Mouse (Mus musculus): ENCODE results near the gene Trpm5. TPM values are rescaled to one million over a fixed set of nuclear protein-coding genes. Genes with fewer than 3 reads are reported as not detected.

The Trpm5 gene
- total and polyA plus RNA-seq, 3 experiments, result 1.7 to 1.9 TPM; not detected in 1

DNA sequence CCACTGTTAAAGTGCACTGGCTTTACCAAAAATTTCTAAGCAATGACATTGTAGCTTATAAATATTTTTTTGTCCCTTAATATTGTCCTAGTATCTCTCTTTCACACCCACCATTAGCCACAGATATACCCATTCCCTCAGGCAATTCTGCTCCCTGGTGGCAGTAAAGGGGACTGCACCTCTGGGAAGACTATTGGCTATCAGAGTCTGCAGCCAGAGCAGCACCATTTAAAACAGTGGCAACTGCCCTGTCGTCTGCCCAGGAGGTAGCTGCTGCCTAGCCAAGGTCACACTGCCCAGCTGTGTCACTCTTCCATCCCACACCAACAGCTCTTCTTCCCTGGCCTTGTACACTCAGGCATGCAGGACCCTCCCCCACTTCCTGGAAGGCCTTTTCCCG, 8.1 kb downstream of the Trpm5 start (continued):
- TF ChIP-seq MEF2A (IDR thresholded peaks at IDR 0.05; ENCODE audit: extremely low read depth, insufficient replicate concordance, low read depth, low read length, poor library complexity, severe bottlenecking) (no peak), MAX (IDR thresholded peaks at IDR 0.05; ENCODE audit: low read length) (no peak), MXI1 (IDR thresholded peaks at IDR 0.05; ENCODE audit: low read depth, low read length) (no peak), TAL1 (IDR thresholded peaks at IDR 0.05; ENCODE audit: low read length) (no peak), POLR2AphosphoS5 (IDR thresholded peaks at IDR 0.05; ENCODE audit: borderline replicate concordance, low read depth, low read length) (no peak), CHD1 (IDR thresholded peaks at IDR 0.05; ENCODE audit: low read depth, low read length) (no peak), BHLHE40 (IDR thresholded peaks at IDR 0.05; ENCODE audit: borderline replicate concordance, low read depth, low read length) (no peak), POLR2A (IDR thresholded peaks at IDR 0.05; ENCODE audit: control insufficient read depth in 1 of 2, insufficient read depth in 1 of 2, low read depth in 1 of 2, low read length in 2 of 2, poor library complexity in 1 of 2) (no peak)

- no peaks in the 10 kb centered on the region for H3K9me3 ChIP-seq (replicated peaks; ENCODE audit: insufficient read depth, low read length)
- H3K4me1 ChIP-seq (ENCODE audit: control insufficient read depth in 1 of 2, insufficient read depth in 2 of 2, low read length in 2 of 2), result peaks cover 6 to 32% of the 10 kb centered on the region in 2 experiments; a peak in 3 of 4 replicates
- no peak overlapping the region for H3K9ac ChIP-seq (ENCODE audit: control insufficient read depth, low read depth, low read length, poor library complexity, severe bottlenecking)
- H3K27me3 ChIP-seq (ENCODE audit: control insufficient read depth in 1 of 2, insufficient read depth in 2 of 2, low read length in 2 of 2), result no peaks in the 10 kb centered on the region
- H3K79me2 ChIP-seq (ENCODE audit: control insufficient read depth, insufficient read depth, low read length, poor library complexity), result no peaks in the 10 kb centered on the region
- peaks cover 0 to 18% of the 10 kb centered on the region in 2 experiments; a peak in 2 of 4 replicates for H3K36me3 ChIP-seq (ENCODE audit: control insufficient read depth in 1 of 2, insufficient read depth in 2 of 2, low read length in 2 of 2)
- peak; percentile 39 for DNase-seq (ENCODE audit: low read depth, low spot score)
- no peak overlapping the region for H3K4me3 ChIP-seq (ENCODE audit: control insufficient read depth in 1 of 2, insufficient read depth in 1 of 2, low read depth in 2 of 2, low read length in 2 of 2)
- no peak overlapping the region for H3K27ac ChIP-seq (ENCODE audit: control insufficient read depth, low read depth, low read length)
- TF ChIP-seq TCF12 (IDR thresholded peaks at IDR 0.05; ENCODE audit: low read depth, low read length), result no peak
- no peak for TF ChIP-seq USF2 (IDR thresholded peaks at IDR 0.05; ENCODE audit: borderline replicate concordance in 1 of 2, insufficient read depth in 1 of 2, low read depth in 1 of 2, low read length in 2 of 2)
- TF ChIP-seq RAD21 (IDR thresholded peaks at IDR 0.05; ENCODE audit: low read depth, low read length), result no peak
- TF ChIP-seq EP300 (IDR thresholded peaks at IDR 0.05; ENCODE audit: low read depth in 1 of 2, low read length in 2 of 2), result peak; percentile 38 to 57; a peak in 3 of 4 replicates
- no peak for TF ChIP-seq RCOR1 (IDR thresholded peaks at IDR 0.05; ENCODE audit: low read depth, low read length)
- TF ChIP-seq UBTF (IDR thresholded peaks at IDR 0.05; ENCODE audit: borderline replicate concordance, insufficient read depth, low read depth, low read length), result no peak
- no peak for TF ChIP-seq ZNF384 (IDR thresholded peaks at IDR 0.05; ENCODE audit: low read depth, low read length)
- no peak for TF ChIP-seq GABPA (IDR thresholded peaks at IDR 0.05; ENCODE audit: low read depth, low read length)
- TF ChIP-seq ETS1 (IDR thresholded peaks at IDR 0.05; ENCODE audit: low read depth, low read length), result 0 out of 2 replicates have a peak, but pooled peaks have one; percentile 16
- TF ChIP-seq SMC3 (IDR thresholded peaks at IDR 0.05; ENCODE audit: low read depth, low read length), result no peak
- TF ChIP-seq MAZ (IDR thresholded peaks at IDR 0.05; ENCODE audit: low read depth, low read length), result no peak
- no peak for TF ChIP-seq MEF2A (IDR thresholded peaks at IDR 0.05; ENCODE audit: extremely low read depth, insufficient replicate concordance, low read depth, low read length, poor library complexity, severe bottlenecking)
- no peak for TF ChIP-seq ZC3H11A (IDR thresholded peaks at IDR 0.05; ENCODE audit: low read depth, low read length)
- TF ChIP-seq POLR2AphosphoS5 (IDR thresholded peaks at IDR 0.05; ENCODE audit: borderline replicate concordance, low read depth, low read length), result no peak
- no peak for TF ChIP-seq MAFK (IDR thresholded peaks at IDR 0.05; ENCODE audit: borderline replicate concordance, low read depth, low read length)
- TF ChIP-seq ZKSCAN1 (IDR thresholded peaks at IDR 0.05; ENCODE audit: low read depth, low read length), result no peak
- TF ChIP-seq NELFE (IDR thresholded peaks at IDR 0.05; ENCODE audit: low read depth, low read length), result no peak
- TF ChIP-seq CHD2 (IDR thresholded peaks at IDR 0.05; ENCODE audit: low read length), result no peak
- TF ChIP-seq MYB (IDR thresholded peaks at IDR 0.05; ENCODE audit: low read depth, low read length), result no peak
- no peak for TF ChIP-seq KAT2A (conservative IDR thresholded peaks at IDR 0.05; ENCODE audit: low read depth, low read length)
- TF ChIP-seq TAL1 (IDR thresholded peaks at IDR 0.05; ENCODE audit: low read length), result no peak
- TF ChIP-seq JUND (IDR thresholded peaks at IDR 0.05; ENCODE audit: low read depth, low read length), result peak; percentile 73; the same call in 1 of the 2 replicates
- no peak for TF ChIP-seq E2F4 (IDR thresholded peaks at IDR 0.05; ENCODE audit: borderline replicate concordance, low read depth, low read length)
- TF ChIP-seq HCFC1 (IDR thresholded peaks at IDR 0.05; ENCODE audit: low read depth, low read length), result no peak
- TF ChIP-seq POLR2A (IDR thresholded peaks at IDR 0.05; ENCODE audit: control insufficient read depth in 1 of 2, insufficient read depth in 1 of 2, low read depth in 1 of 2, low read length in 2 of 2, poor library complexity in 1 of 2), result no peak
- TF ChIP-seq USF1 (IDR thresholded peaks at IDR 0.05; ENCODE audit: low read depth, low read length), result no peak
- no peak for TF ChIP-seq POLR2AphosphoS2 (IDR thresholded peaks at IDR 0.05; ENCODE audit: low read length)
- no peak for TF ChIP-seq ELF1 (IDR thresholded peaks at IDR 0.05; ENCODE audit: low read depth, low read length)
- TF ChIP-seq SIN3A (IDR thresholded peaks at IDR 0.05; ENCODE audit: low read length), result no peak
- no peak for TF ChIP-seq MAX (IDR thresholded peaks at IDR 0.05; ENCODE audit: low read length)
- no peak for TF ChIP-seq BHLHE40 (IDR thresholded peaks at IDR 0.05; ENCODE audit: borderline replicate concordance, low read depth, low read length)
- TF ChIP-seq TBP (IDR thresholded peaks at IDR 0.05; ENCODE audit: low read depth, low read length), result no peak
Observed at GRCm38 (mm10) chr7:143083708-143084107, 10.7 kb downstream of the Trpm5 start.

All from MEL (cell line).